Mouse (Mus musculus): ENCODE data around the gene Selenof. TPM values are rescaled to one million over a fixed set of nuclear protein-coding genes. Genes with fewer than 3 reads are reported as not detected.

Selenof gene
- polyA plus RNA-seq, 1 experiment, result 97.5 TPM

GRCm38 (mm10) chr3:144565212-144565611, 4.9 kb upstream of the Selenof start:
- Histone ChIP-seq H3K4me3 (ENCODE audit: control insufficient read depth, low read depth, low read length) (no peak overlapping the region), H3K4me1 (ENCODE audit: control insufficient read depth, insufficient read depth, low read length) (peaks cover 6% of the 10 kb centered on the region), H3K36me3 (ENCODE audit: control insufficient read depth, insufficient read depth, low read length) (no peaks in the 10 kb centered on the region), H3K27me3 (ENCODE audit: control insufficient read depth, insufficient read depth, low read length) (no peaks in the 10 kb centered on the region), H3K27ac (ENCODE audit: control insufficient read depth, insufficient read depth, low read depth, low read length) (no peak overlapping the region)
- TF ChIP-seq POLR2A (IDR thresholded peaks at IDR 0.05; ENCODE audit: control insufficient read depth, low read depth, low read length) (no peak), CTCF (IDR thresholded peaks at IDR 0.05; ENCODE audit: control insufficient read depth, insufficient read depth, insufficient replicate concordance, low read depth, low read length) (no peak)

DNA sequence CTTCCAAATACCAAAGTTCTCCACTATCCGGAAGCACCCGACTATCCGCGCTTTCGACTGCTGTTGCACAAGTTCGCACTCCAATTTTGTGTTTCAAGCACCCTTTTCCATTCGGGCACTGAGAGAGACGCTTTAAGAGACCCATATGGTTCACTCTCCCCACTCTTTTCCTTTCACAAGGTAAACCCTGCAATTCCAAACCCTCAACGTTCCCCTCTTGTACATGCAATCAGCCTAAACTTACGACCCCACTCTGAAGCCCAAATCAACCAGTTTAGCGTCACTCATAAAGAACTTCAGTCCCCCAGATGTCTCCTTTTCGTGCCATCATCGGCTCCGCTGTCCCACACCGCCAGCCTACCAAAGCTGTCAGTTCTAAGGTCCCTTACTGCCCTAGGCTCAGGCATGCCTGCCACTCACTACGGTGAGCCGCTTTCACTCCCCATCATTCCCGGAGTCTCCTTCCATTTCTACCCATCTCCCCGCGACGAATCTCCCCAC, 1.2 kb upstream of the Selenof start:
- peaks cover 6% of the 10 kb centered on the region for H3K4me1 ChIP-seq (ENCODE audit: control insufficient read depth, insufficient read depth, low read length)
- no peaks in the 10 kb centered on the region for H3K27me3 ChIP-seq (ENCODE audit: control insufficient read depth, insufficient read depth, low read length)
- H3K27ac ChIP-seq (ENCODE audit: control insufficient read depth, insufficient read depth, low read depth, low read length), result peak overlapping the region; percentile 14; the same call in 1 of the 2 replicates
- TF ChIP-seq POLR2A (IDR thresholded peaks at IDR 0.05; ENCODE audit: control insufficient read depth, low read depth, low read length) (no peak), CTCF (IDR thresholded peaks at IDR 0.05; ENCODE audit: control insufficient read depth, insufficient read depth, insufficient replicate concordance, low read depth, low read length) (no peak)
- H3K4me3 ChIP-seq (ENCODE audit: control insufficient read depth, low read depth, low read length), result peak overlapping the region; percentile 96
- no peaks in the 10 kb centered on the region for H3K36me3 ChIP-seq (ENCODE audit: control insufficient read depth, insufficient read depth, low read length)

DNA sequence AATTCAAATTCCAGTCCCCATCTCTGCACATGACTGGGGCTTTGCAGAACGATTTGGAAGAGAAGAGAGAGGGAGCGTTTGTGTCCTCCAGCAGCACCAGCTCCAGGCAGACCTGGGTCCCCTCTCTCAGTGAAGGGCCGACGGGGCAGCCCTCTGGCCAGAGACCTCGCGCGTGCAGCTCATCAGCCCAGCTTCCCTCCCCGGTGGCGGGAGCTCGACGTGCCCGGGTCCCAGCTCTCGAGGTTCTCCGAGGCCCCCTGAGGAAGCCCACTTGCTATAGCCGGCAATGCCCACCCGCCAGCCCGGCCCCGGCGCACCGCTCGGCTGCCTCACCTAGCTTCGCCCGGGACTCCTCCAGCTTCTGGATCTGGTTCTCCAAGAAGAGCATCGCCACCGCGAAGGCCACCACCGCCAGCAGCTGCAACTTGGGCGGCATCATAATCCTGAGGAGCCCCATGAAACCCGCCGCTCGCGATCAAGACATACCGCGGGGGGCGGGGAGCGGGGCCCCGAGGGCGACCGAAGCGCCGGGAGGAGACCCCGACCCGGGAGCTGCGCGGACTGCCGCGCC, 618 bp upstream of the Selenof start:
- no peaks in the 10 kb centered on the region for H3K27me3 ChIP-seq (ENCODE audit: control insufficient read depth, insufficient read depth, low read length)
- peaks cover 6% of the 10 kb centered on the region for H3K4me1 ChIP-seq (ENCODE audit: control insufficient read depth, insufficient read depth, low read length)
- H3K27ac ChIP-seq (ENCODE audit: control insufficient read depth, insufficient read depth, low read depth, low read length), result peak overlapping the region; percentile 68; the same call in 1 of the 2 replicates
- TF ChIP-seq CTCF (IDR thresholded peaks at IDR 0.05; ENCODE audit: control insufficient read depth, insufficient read depth, insufficient replicate concordance, low read depth, low read length) (no peak), POLR2A (IDR thresholded peaks at IDR 0.05; ENCODE audit: control insufficient read depth, low read depth, low read length) (no peak)
- H3K36me3 ChIP-seq (ENCODE audit: control insufficient read depth, insufficient read depth, low read length), result no peaks in the 10 kb centered on the region
- H3K4me3 ChIP-seq (ENCODE audit: control insufficient read depth, low read depth, low read length), result peak overlapping the region; percentile 96

DNA sequence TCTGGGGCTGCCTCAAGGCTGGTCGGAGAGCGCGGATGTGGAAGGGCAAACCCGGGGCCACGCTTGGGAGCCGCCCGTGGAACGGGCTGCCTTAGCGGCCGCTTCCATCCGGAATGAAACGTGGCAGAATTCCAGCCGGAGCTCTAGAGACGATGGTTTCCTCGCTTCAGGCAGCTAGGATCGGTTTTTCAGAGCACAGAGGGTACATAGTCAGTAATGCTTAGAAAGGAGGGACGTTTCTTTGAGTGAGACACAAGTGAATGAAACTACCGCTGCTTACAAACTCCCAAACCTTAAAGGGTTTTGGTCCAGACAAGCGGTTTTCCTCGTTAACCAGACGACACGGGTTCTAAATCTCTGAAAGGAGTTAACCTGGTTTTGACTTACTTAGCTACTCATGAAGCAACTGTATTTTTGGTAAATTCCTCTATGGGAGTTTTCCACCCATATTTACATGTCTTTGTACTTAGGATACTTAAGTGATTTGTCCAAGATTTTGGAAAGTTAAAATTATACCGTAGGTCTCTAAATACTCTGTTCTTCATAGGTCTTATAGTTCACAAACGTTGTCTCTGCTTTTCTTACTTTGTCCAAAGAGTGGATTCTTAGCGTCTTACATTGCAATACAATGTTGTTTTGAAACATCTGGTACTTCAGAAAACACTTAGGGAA, 848 bp downstream of the Selenof start:
- H3K4me1 ChIP-seq (ENCODE audit: control insufficient read depth, insufficient read depth, low read length), result peaks cover 6% of the 10 kb centered on the region
- no peaks in the 10 kb centered on the region for H3K36me3 ChIP-seq (ENCODE audit: control insufficient read depth, insufficient read depth, low read length)
- peak overlapping the region; percentile 96 for H3K4me3 ChIP-seq (ENCODE audit: control insufficient read depth, low read depth, low read length)
- TF ChIP-seq CTCF (IDR thresholded peaks at IDR 0.05; ENCODE audit: control insufficient read depth, insufficient read depth, insufficient replicate concordance, low read depth, low read length) (no peak), POLR2A (IDR thresholded peaks at IDR 0.05; ENCODE audit: control insufficient read depth, low read depth, low read length) (no peak)
- H3K27ac ChIP-seq (ENCODE audit: control insufficient read depth, insufficient read depth, low read depth, low read length), result peak overlapping the region; percentile 89
- no peaks in the 10 kb centered on the region for H3K27me3 ChIP-seq (ENCODE audit: control insufficient read depth, insufficient read depth, low read length)

DNA sequence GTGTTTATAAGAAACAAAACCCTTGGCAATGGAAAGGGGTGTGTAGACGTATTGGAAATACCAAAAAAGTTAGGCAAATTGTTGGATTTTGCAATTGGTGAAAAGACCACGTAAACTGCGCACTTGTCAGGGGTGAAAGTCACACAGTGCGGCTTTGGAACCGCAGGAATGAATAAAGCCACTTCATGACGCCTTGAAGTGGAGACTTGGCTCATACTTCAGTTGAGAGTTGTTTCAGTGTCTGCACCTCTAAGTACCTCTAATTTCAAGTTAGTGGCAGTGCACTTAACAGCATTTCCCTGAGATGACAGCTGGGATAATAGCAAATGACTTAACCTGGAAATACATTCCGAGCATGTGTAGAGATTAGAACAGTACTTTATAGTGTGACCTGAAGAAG, 4.2 kb downstream of the Selenof start:
- Histone ChIP-seq H3K27ac (ENCODE audit: control insufficient read depth, insufficient read depth, low read depth, low read length) (no peak overlapping the region), H3K36me3 (ENCODE audit: control insufficient read depth, insufficient read depth, low read length) (no peaks in the 10 kb centered on the region; the same call in 1 of the 2 replicates), H3K27me3 (ENCODE audit: control insufficient read depth, insufficient read depth, low read length) (no peaks in the 10 kb centered on the region), H3K4me3 (ENCODE audit: control insufficient read depth, low read depth, low read length) (no peak overlapping the region), H3K4me1 (ENCODE audit: control insufficient read depth, insufficient read depth, low read length) (peaks cover 2% of the 10 kb centered on the region)
- no peak for TF ChIP-seq POLR2A (IDR thresholded peaks at IDR 0.05; ENCODE audit: control insufficient read depth, low read depth, low read length)
- no peak for TF ChIP-seq CTCF (IDR thresholded peaks at IDR 0.05; ENCODE audit: control insufficient read depth, insufficient read depth, insufficient replicate concordance, low read depth, low read length)

DNA sequence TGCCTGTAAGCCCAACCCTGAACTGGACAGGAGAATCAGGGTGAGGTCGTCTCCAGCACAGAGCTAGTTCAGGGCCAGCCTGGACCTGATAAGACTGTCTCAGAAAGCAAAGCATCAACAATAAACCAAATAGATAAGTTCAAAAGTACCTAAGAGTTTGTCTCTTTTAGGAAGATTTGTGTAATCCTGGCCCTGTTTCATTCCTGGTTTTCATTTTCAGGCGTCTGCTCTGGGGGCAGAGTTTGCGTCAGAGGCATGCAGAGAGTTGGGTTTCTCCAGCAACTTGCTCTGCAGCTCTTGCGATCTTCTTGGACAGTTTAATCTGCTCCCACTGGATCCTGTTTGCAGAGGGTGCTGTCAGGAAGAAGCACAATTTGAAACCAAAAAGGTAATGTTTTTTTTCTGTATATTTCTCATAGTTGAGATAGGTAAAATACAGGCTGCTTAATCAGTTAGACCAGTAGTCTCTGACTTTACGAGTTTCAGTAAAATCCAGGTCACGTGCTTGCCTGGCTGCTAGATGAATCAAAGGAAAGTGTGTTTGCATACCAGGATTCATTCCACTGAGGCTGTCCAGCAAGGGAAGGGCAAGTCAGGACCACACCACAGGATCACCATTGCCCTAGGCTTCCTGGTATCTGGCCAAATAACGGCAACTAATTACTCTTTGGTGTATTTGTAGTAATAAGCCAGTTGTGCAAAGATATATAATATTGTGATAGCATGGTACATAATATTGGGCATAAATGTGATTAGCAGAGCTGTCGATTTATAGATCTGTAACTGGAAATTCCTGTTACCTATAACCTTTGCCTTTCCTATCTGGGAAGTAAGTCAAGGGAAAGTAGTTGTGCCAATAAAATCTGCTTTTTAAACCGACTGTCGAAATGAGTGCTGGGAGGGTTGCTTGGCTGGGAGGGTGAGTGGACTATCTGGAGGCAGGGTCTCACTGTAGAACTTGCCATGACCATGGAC, 7.5 kb downstream of the Selenof start:
- Histone ChIP-seq H3K36me3 (ENCODE audit: control insufficient read depth, insufficient read depth, low read length) (no peaks in the 10 kb centered on the region; the same call in 1 of the 2 replicates), H3K27ac (ENCODE audit: control insufficient read depth, insufficient read depth, low read depth, low read length) (no peak overlapping the region), H3K4me3 (ENCODE audit: control insufficient read depth, low read depth, low read length) (no peak overlapping the region), H3K27me3 (ENCODE audit: control insufficient read depth, insufficient read depth, low read length) (no peaks in the 10 kb centered on the region), H3K4me1 (ENCODE audit: control insufficient read depth, insufficient read depth, low read length) (no peaks in the 10 kb centered on the region; the same call in 1 of the 2 replicates)
- TF ChIP-seq CTCF (IDR thresholded peaks at IDR 0.05; ENCODE audit: control insufficient read depth, insufficient read depth, insufficient replicate concordance, low read depth, low read length) (no peak), POLR2A (IDR thresholded peaks at IDR 0.05; ENCODE audit: control insufficient read depth, low read depth, low read length) (no peak)

All from testis, adult 2 months (tissue).